Mouse (Mus musculus): ENCODE results near the gene 4930558C23Rik.
"Not testable (repeated sequence)": the region's sequence is repeated elsewhere in the genome, so short reads cannot be mapped to it uniquely, and the experiment has no call there.

4930558C23Rik gene

DNA sequence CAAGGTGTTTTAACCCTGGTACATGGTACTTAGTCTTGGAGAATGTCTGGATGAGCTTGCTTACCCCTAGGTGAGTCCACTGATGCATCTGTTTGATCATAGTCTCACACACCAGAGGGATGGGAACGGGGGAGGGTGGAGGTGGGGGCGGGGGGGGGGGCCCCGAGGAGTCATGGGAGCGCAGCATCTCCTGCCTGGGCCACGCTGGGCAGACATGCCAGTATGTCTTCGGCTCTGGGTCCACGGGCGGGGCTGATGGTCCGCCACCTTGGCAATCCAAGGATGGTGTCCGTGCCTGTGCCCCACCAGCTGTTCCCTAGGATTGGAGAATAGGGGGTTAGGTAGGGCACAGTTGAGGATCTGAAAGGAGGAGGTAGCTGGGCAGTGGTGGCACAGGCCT lies 29.4 kb downstream of the 4930558C23Rik start:
- no peak for DNase-seq (ENCODE audit: low spot score)

DNA sequence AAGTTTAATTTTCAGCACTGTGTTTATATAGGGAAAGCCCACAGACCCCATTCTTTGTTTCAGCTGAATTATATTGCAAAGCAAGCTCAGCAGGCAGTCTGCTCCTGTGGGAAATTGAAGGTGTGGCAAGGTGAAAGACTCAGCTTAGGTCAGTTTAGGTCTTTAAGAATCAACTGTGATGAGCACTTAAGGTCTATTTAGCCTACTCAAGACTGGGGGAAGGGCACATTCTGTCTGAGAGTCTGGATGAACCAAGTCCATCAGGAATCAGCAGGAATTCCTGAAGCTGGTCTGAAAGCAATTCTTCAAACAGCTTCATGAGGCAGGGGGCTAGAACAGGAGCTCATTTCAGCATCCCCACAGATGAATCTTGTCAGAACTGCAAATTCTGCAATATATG lies 32.5 kb downstream of the 4930558C23Rik start:
- DNase-seq (ENCODE audit: low spot score), result no peak

GRCm38 (mm10) chr3:95360276-95360675 lies 42.4 kb downstream of the 4930558C23Rik start:
- DNase-seq (ENCODE audit: low spot score), result not testable (repeated sequence)

DNA sequence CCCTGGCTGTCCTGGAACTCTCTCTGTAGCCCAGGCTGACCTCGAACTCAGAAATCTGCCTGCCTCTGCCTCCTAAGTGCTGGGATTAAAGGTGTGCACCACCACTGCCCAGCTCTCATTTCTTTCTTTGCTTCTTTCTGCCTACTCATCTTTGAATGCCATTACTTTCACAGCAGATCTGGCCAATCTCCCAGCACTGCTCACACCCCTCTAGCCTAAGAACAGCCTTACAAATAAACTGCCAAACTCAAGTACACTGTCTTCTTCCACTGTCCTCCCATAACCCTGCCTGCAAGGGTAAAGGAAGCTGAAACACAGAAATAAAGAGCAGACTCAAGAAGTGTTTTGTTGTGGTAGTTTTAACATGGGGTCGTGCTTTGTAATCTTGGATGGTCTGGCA lies 44.9 kb downstream of the 4930558C23Rik start:
- DNase-seq (ENCODE audit: low spot score), result no peak

GRCm38 (mm10) chr3:95356701-95357449 lies 45.8 kb downstream of the 4930558C23Rik start, which contains the start of gene Setdb1:
Setdb1 (minus strand) TSS chr3:95357202.
- peak; percentile 92 for DNase-seq (ENCODE audit: low spot score)

DNA sequence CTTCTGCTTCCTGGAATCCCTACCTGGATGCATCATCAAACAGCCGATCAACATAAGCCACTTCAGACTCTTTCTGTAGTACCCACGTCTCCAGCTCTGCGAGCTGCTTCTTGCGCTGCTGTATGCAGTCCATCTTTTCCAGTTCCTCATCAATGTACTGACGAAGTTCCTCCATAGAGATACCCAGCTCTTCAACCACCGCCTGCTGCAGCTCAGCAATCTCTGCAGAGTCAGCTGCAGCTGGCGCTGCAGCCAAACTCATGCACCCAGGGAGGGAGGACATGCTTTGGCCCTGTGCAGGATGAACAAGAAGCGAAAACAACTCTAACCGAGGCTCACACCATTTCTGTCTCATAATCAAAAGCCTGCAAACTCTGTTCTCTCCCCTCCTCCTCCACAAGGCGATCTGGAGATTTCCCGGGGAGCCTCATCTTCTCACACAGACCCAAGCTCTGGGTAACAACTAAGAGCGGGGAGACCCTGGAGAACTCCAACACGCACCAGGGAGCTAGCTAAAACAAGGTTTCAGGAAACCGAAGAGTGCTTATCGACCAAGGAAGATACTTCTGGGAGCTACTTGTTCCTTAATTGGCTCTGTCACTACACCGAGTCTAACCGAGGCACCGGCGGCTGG lies 46.6 kb downstream of the 4930558C23Rik start:
- not testable (repeated sequence) for DNase-seq (ENCODE audit: low spot score)

GRCm38 (mm10) chr3:95349491-95349890 lies 53.1 kb downstream of the 4930558C23Rik start:
- no peak for DNase-seq (ENCODE audit: low spot score)

DNA sequence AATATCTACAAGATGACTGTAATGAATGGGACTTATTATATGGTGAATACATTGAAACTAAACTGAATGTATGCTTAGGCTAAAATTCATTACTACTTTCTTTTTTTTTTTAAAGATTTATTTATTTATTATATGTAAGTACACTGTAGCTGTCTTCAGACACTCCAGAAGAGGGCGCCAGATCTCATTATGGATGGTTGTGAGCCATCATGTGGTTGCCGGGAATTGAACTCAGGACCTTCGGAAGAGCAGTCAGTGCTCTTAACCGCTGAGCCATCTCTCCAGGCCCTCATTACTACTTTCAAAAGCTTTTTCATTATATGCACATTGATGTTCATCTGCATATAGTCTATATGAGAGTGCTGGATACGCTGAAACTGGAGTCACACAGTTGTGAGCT lies 54.3 kb downstream of the 4930558C23Rik start:
- not testable (repeated sequence) for DNase-seq (ENCODE audit: low spot score)

DNA sequence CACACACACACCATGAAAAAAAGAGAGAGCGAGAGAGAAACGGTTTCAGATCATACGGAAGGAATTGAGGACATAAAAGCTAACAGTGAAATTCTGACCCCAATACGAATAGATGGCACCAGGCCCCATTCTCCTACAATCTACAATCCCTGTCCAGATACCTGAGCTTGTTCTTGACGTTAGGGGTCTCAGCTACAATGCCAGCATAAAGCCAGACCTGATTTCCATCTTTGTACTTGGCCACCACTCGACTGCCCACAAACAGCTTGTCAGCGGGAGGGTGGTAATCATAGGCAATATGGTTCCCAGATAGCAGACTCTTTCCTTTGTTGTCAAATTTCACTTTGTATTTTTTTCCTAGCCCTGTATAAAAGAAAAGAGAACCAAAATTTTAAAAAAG lies 56.2 kb downstream of the 4930558C23Rik start:
- DNase-seq (ENCODE audit: low spot score), result no peak

- not testable (repeated sequence) for DNase-seq (ENCODE audit: low spot score)
Measured at GRCm38 (mm10) chr3:95343356-95344000, 59.2 kb downstream of the 4930558C23Rik start.

DNA sequence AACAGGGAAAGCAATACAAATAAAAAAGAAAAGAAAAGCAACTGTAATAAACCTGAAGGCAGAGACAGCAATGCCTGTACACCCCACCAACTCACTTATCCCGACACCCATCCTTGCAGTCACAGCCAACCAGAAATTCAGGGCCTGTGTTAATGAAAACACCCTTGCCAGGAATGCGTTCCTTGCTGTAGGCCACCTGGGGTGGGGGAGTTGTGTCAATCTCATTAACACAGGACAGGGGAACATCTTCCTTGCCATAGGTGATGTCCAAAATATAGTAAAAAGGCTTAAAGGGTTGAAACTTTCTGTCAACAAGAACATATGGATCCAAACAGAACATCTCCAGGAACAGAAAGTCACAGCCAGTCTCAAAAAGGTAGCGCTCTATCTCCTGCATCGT lies 64.4 kb downstream of the 4930558C23Rik start:
- DNase-seq (ENCODE audit: low spot score), result no peak

- no peak for DNase-seq (ENCODE audit: low spot score)
Measured at GRCm38 (mm10) chr3:95337345-95337744, 65.3 kb downstream of the 4930558C23Rik start.

Measured in ovary, postnatal 36 days (tissue).